Mouse (Mus musculus): Measurements from ENCODE around the gene Tmem270.

Gene Tmem270

GRCm38 (mm10) chr5:134876801-134877200 is 29.7 kb downstream of the Tmem270 start:
- no peak for DNase-seq

DNA sequence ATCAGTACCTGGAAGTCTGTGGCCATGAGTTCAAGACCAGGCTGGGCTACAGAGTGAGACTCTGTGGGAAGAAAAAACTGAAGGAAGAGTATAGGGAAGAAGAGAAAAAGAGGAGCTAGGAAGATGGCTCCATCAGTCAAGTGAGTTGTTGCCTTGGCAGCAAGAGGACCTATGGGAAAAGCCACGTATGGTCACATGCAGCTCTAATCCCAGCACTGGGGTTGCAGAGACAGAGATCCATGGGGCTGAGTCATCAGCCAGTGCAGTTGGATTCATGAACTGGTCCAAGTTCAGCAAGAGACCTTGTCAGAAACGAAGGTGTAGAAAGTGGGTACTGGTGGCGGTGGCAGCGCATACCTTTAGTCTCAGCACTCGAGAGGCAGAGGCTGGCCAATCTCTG is 31.3 kb downstream of the Tmem270 start:
- no peak for DNase-seq

GRCm38 (mm10) chr5:134873956-134874879 is 32.3 kb downstream of the Tmem270 start:
- no peak for DNase-seq

DNA sequence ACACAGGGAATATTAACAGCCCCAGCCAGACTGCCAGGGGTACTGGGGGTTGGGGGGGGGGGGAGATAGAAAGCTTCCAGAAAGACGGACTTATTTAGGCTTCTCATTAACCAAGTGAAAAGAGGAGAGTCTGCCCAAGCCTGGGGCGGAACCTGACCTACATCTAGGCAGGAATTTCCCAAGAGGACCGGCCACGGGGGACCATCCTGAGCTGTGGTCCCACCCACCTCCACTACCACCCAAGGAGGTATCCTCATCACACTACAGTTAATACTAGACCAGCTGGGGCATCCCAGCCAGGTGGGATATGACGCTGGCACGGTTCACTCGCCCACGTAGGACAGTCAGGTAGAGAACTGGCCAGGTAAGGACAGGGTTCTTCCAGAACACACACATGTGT is 33.5 kb downstream of the Tmem270 start:
- no peak for DNase-seq

- no peak for DNase-seq
Measured at GRCm38 (mm10) chr5:134872597-134872996, 33.9 kb downstream of the Tmem270 start.

- no peak for DNase-seq
Measured at GRCm38 (mm10) chr5:134868506-134868905, 38.0 kb downstream of the Tmem270 start.

- no peak for DNase-seq
Measured at GRCm38 (mm10) chr5:134867320-134868144, 39.0 kb downstream of the Tmem270 start.

DNA sequence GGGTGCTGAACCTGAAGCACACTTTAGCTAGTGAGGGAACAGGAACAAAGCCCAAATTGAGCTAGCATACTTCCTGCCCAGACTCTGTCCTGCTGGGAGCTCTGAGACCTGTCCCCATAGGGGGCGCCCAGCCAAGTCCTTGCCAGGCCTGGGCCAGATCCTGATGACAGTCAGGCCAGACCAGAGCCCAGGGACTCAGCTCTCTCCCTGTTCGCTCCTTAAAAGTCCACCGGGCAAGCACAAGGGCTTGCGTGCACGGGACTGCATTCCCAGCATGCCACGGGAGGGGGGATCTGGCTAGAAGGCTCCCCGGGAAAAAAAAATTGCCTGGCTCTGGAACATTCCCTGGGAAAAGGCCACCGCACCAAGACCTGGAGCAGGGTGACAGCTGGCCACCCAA is 41.4 kb downstream of the Tmem270 start:
- DNase-seq: peak; percentile 22

DNA sequence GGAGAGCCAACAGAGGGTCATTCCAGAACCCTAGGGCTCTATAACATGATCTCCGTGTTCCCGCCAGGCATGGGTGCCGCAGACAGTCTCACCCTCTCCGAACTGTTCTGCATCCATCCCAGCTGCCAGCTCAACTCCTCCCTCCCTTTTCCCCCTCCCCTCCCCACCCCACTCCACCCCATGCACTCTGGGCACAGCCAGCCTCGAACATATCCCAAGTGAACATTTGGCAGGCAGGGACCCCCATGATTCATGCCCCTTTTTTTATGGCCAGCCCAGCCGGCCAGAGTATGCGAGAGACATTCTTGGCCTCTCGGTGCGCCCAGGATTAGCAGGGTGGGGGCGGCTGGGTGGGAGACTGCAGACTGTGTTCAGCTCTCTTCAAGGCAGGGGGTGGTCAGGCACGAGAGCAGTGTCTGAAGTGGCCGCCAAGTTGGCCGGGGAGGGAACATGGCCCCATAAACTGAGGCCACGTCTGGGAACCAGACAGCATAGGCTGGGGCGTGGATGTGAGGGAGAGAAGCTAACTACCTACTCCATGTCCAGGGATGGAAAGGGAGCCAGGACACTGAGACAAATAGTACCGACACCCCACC is 44.5 kb downstream of the Tmem270 start:
- no peak for DNase-seq

- DNase-seq: no peak
Measured at GRCm38 (mm10) chr5:134859193-134859592, 47.3 kb downstream of the Tmem270 start.

- no peak for DNase-seq
Measured at GRCm38 (mm10) chr5:134858378-134858777, 48.2 kb downstream of the Tmem270 start.

GRCm38 (mm10) chr5:134852873-134853272 is 53.7 kb downstream of the Tmem270 start:
- no peak for DNase-seq

All from kidney, adult 9 months (tissue).